Mouse (Mus musculus) natural killer cell, adult 2 months (primary cell): ENCODE results near the gene Cyp11a1.
A peak's percentile ranks its signal among the peaks of the same experiment; 100 is the strongest.

ENCODE experiments used
- DNase-seq, 2 experiments: peaks; one replicate each; pipeline ENCODE4 v3.0.0; 2022; ENCODE audit warnings: low spot score in 2 of 2

Gene Cyp11a1

DNA sequence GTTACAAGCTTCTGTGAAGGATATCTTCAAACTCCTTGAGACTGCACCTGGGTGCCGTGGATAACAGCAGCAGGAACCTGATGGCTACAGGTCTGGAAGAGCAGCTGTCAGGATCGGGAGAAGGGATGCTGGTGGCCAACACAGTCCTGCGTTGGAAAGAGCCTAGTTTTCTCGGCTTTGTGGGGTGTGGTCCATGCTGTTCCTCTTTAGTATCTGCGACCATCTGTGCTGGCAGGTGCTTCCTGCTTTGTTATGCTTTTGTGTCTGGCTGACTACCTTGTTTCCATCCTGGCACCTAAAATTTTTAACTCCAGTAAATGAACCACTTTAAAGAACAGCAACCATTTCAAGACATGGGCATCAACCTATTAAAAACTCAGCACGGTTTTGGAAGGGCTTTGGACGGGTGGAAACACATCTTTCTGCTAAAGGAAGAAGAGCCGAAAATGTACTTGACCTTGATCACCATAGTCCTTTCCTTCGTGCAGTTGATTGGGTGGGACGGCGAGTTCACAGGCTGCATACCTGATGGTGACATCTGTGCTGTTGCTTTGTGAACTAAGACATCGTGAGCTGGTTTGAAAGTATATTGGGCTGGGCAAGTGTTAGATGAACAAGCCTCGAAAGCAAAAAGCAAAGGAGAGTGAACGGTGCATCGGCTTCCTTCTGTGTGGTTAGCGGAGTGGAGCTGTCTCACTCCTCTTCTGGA is at the start of gene Cyp11a1:
Gene Cyp11a1, plus strand, starts transcription at position 659 of the 709 bp plus-strand sequence.
- DNase-seq = no peak

DNA sequence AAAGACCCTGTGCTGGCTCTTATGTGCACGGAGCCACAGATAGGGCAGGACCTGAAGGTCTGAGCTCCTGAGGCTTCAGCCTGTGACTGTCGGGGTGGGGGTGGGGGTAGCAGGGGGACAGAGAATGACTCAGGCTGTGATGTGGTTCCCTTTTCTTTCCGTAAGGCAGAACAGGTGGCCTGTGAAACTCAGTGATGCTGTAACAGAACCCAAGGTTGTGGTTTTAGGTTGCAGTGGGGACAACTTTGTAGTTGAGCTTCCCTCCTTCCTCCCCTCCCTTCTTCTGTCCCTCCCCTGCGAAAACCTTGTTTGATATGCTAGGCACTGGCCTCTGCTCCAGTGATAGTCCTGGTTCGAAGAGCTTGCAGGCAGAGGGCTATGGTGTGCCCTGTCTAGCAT is 49.4 kb upstream of the Cyp11a1 start:
- DNase-seq = peak in 1 of 2 experiments; percentile 64

DNA sequence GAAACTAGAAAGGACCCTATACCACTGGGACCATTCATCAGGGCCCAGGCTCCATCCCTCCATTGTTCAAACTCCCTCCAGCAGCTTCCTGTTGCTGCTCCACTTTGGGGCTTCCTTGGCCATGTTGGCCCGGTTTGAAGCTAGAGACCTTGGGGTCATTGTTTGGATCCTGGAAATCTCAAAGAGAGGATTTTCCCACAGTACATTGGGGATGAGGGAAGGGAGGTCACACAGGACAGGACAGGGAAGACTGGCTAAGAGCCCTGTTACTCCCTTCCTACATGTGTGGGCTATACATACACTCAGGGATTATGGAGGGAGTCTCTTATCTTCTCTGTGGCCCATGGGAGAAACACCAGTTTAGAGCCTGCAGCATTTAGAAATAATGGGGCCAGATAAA is 47.6 kb upstream of the Cyp11a1 start:
- no peak for DNase-seq

DNA sequence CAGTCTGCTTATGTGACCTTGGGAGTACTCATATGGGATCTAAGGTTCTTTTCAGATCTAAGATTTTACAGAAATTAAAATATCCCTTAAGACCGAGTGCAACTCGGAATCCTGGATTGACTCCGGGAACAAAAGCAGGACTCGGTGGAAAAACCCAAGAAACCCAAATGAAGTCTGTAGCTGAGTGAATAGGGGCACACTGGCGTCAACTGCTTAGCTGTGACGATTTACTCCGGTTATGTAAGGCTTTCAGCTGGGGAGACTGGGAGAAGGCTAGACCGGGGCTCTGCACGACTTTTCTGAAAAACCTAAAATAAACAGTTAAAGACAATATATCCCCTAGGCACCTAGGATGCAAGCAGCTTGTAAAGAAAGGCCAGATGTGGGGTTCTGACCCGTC is 46.8 kb upstream of the Cyp11a1 start:
- no peak for DNase-seq

DNA sequence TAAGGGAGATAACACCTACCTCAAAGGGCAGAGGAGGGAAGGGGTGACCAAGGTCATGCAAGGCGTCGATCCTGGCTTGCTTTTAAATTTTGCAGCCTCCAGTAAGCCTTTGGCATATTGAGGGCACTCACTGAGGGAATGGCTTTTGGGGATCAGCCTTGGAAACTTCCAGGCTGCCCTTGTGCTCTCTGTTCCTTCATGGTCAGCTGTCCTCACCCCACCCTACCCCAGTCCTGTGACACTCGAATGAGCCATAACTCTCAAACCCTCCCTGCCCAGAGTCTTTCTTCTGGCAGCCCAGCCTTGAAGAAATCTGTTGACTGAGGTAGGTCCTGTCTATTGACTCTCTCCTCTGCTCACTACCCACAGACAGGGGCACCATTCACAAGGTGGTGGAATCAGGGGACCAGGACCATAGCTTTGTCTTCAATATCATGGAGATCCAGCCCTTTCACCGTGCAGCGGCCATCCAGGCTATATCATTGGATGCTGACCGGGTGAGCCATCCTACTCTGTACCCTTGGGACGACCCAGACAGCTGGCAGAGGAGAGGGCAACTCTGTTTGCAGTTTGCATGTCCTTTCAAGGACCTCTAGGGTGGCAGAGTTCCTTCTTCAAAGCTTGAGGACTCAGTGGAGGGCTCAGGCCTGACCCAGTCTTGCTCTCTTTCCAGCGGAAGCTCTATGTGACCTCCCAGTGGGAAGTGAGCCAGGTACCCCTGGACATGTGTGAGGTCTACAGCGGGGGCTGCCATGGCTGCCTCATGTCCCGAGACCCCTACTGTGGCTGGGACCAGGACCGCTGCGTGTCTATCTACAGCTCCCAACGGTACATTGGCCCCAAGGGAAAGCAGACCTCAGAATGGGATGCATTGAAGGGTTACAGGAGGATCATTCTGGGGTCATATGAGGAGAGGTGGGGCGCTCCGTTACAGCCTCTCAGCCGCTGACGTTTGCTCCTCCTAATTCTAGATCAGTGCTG is 46.0 kb upstream of the Cyp11a1 start:
- no peak for DNase-seq

DNA sequence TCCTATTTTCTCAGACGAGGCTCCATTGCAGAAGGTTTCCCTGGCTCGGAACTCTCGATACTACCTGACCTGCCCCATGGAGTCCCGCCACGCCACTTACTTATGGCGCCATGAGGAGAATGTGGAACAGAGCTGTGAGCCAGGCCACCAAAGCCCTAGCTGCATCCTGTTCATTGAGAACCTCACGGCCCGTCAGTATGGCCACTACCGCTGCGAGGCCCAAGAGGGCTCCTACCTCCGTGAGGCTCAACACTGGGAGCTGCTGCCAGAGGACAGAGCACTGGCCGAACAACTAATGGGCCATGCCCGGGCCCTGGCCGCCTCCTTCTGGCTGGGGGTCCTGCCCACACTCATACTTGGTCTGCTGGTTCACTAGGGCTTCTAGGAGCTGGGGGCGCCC is 45.0 kb upstream of the Cyp11a1 start:
- DNase-seq = no peak

DNA sequence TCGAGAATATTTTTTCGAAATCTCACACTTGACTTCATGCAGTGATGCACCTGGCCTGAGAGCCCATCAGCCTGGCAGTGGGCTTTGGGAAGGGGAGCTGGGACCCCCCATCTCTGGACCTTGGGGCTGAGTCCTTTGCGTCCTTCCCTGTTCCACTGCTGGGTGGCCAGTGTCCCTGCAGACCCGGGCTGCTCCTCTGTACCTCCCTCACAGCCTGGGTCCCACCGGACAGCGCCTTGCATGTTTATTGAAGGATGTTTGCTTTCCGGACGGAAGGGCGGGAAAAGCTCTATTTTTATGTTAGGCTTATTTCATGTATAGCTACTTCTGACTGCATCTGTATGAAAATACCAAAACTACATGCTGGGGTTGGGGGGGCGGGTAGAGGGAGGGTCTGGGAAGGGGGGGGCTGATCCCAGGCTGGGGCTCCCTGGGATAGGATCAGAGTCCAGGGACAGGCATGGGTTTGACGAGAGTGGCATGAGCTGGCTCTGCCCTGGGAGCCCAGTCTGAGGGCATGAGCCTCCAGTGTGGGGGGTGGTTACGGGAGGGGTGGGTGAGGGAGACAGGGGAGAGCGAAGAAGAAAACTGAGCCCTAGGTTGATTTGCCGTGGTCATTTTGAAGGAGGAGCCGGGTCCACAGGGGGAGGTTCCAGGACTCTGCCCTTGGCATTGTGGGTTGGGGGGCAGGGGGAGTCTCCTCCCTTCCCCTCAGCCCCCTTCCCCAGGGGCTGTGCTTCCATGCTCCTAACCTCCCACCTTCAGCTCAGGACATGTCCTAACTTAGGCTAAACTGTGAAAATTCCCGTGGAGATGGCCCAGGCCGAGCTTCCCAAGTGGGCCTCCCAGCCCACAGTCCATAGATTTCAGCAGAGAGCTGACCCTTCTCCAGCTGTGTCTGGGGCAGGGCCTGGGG is 44.1 kb upstream of the Cyp11a1 start:
- no peak for DNase-seq

DNA sequence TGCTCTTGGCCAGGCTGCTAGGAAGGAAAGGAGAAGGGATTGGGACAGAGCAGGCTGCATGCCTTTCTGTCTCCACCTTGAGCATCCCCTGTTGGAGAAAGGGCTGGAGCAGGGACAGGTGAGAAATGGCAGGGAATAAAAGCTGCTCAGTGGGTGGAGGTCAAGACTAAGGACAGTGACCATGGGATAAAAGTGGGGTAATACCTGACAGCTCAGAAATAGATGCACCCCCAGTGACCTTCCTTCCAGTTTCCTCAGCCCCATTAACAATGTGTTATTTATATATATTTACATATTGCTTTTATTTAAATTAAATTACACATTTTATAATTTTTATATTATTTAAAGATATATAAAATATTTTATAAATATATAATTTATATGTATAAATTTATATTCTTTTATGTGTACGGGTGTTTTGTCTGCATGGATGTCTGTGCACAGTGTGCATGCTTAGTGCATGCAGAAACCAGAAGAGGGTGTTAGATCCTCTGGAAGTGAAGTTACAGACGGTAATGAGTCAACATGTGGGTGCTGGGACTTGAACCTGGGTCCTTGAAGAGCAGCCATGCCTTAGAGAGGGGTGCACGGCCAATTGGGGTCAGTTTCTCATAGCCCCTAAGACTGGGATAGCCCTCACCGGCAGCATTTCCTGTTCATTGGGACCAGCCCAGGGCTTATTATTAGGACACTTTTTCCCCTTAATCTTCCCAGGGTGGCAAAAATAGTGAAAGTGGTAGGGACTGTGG is 42.8 kb upstream of the Cyp11a1 start:
- DNase-seq = no peak

DNA sequence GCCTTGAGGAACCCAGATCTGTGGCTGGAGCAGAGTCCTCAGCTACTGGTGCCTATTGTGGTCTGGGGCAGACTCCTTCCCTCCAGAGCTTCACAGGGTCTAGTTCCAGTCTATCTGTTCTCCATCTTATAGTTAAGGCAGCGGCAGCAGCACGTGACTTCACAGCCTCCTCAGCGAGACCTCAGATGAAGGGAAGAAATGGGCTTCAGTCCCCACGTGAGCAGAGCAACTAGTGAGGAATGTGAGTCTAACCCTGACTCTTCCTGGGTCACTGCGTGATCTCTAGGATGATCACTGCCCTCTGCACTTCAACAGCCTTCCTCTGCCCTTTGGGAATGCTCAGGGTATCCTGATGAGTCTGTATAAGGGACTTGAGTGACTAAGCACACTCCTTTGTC is 42.2 kb upstream of the Cyp11a1 start:
- no peak for DNase-seq

DNA sequence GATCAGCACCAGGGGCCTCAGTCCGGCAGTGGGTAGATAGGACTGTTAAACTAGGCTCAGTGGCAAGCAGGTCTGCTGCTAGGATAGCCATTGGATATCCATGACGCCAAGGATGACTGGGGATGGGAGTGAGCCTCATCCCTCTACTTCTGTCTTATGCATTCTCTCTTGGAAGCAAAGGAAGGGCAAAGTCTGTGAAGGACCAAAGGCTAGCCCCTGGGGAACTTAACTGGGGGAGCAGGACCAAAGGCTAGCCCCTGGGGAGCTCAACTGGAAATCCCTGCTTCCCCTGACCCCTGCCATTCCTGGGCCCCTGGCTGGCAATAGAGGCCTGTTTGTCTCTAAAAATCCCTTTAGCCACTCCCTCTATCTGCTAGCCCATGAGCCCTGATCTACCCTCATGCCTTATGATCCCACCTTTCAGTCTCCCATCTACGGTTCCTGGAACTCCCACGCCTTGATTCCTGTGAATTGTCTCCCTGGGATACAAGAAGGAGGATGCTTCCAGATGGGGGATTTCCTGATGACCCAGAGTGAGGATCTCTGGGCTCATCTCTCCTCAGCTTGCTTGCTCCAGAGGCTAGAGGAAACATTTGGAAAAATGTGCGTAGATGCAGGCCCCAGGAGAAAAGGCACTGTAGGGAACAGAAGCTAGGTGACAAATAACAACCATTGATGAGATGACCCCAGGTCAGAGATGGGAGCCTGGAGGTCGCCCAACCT is 41.5 kb upstream of the Cyp11a1 start:
- no peak for DNase-seq

DNA sequence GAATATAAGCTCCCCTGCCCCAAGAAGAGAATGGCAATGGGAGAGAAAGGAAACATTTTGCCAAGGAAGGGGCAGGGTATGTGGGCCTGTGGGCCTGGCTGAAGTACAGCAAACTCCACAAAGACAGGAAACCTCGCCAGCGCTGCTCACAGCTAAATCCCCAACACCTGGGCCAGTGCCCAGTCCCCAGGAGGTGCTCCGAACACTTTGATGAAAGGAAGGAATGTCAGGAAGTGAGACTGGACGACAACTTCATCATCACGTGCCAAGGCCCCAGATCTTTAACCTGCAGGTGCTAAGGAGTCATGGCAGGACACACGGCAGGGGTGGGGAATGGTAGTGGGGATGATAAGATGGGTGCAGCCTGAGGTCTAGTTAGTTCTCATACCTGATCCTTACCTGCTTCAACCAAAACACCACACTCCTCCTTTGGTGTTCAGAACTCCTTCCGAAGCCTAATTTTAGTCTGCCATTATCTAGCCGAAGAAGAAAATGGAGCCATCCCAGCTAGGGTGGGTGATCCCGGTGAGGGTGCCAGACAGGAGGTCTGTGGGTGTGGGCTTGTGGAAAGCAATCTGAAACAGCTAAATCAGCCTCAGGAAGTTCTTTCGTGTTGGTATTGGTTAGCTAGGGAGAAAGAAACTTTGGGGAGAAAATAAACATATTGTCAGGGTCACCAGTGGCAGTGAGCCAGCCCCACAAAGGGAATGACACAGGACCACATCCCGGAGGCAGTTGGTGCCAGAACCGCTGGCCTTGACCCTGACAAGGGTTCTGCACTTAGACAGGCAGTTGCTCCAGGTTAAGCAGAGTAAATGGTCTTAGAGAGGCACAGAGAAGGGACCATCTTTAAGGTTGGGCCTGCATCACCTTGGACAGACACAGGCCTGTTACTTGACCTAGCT is 40.7 kb upstream of the Cyp11a1 start:
- DNase-seq = no peak

DNA sequence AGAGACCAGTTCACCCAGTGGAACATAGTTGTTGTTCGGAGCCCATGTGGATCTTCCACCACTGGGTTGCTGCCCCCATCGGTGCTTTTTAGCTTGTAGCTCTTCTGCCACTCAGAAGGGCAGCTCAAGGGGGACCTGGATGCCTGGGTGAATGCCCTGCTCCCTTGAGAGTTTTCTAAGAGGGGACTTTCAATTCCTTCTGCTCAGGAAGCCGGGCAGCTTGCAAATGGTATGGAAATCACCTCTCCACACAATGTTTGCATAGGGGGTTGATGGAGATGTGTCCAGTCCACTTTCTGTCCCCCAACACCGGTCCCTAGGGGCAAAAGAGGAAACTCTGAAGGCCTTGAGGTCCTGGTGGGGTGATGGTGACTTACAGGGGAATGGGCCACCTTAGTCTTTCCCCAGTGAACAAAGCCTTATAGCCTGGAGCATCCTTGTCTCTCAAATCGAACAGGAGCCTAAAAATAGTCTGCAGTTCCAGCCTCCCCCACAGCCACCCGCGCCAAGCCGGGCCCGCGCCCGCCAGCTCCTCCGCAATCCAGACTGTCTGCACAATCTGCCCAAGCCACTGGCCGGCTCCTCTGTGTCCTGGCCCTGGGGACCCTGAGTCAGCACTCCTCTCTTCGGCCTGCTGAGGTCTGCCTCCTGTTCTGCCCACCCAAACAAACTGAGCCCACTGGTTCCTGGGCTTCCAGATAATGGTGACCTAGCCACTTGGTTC is 38.8 kb upstream of the Cyp11a1 start:
- DNase-seq = no peak

DNA sequence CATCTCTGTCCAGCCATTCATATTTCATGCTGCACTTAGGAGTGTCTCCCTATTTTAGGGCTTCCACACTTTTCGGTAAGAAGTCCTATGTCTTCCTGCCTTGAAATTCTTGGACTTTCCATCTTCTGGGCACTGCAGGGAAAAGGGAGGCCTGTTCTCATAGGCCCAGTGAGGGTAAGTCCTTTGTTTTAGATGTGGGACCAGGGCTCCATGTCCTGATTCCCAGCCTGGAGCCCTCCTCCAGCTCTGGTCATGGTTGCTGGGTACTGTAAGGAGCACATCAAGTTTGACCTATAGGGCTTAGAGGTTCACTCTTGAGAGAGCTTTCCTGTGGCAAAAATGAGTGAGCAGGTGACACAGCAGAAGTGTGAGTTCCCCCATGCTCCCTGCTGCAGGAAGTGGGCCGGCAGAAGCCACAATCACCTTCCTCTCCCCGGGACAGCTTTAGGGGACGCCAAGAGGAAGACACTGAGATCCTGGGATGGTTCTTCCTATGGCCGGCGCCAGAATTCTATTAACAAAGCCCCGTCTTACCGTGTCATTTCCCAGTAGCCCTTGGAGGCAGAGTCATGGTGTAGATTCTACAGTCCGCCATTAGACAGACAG is 37.9 kb upstream of the Cyp11a1 start:
- peak in 1 of 2 experiments; percentile 19 for DNase-seq

DNA sequence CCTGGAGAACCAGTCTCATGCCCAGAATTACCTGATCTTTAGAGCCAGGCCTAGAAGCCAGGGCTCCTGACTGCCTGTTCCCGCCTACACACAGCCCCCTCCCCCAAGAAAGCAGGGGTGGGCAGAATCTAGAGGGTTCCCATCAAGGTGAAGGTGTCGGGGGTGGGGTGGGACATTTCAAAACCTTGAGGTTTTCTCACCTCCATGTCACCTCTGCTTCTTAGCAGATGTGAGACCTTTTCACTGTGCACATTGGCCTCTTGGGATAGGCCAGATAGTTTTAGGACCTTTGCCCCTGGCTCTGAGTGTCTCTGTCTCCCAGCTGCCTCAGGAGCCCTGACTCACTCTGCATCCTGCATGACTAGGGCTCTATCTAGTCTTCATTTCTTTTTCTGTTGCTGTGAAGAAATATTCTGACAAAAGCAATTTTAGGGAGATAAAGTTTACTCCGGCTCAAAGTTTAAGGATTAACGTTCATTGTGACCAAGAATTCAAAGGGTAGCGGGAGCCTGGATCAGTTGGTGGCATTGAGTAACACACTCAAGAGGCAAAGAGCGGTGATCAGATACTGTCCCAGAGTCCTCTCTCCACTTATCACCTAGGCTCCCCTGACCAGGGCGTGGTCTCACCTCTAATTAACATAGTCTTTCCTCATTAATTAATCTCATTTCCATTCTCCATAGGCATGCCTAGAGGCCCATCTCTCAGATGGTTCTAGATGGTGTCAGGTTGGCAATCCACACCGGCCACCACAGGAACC is 37.2 kb upstream of the Cyp11a1 start:
- peak in 1 of 2 experiments; percentile 28 for DNase-seq

DNA sequence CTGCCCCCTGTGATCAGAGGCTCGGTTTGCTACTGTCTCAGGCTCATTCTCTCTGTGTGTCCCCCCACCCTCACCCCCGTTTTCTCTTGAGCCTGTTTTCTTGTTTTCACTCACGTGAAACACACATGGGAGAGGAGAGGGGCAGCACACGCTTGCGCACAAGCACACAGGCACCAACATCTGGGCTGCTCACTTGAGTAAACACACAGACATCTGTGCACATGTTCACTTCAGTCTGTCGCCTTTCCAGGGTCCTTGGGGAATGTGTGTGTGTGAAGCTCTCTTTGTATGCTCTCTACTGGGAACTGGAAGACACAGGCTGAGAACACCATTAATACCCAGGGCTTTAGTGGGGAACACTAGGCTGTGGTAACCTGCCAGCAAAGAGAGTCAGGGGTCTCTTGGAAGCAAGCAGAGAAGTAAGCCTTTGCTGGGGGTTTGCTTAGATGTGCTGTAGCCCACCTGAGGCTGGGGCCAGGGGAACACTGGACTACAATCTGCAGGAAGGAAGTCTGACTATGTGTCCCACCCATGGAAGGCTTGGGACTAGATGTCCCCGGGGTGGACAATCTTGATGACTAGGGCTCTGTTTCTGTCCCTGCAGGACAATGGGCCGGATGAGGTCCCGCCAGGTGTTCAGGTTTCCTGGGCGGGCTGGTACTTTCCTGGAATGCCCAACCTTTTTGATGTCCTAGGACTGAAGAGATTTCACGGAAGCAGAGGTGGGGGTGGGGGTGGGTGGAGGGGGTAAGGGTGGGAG is 36.3 kb upstream of the Cyp11a1 start:
- no peak for DNase-seq

DNA sequence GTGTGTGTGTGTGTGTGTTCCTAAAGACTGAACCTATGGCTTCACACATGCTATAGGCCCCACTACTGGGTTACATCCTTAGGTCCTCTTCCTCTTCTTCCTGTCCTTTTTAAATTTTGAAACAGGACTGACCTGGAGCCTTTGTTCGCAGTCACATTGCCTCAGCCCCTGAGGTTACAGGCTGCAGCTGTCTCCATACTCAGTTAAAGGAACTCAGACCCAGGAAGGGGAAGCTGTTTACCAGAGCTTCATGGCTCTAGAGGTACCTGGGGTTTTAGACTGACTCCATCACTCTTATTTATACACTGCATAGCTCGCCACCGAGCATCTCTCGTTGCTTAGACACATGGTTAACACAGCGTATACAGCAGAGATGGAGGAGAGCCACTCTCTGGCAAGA is 34.8 kb upstream of the Cyp11a1 start:
- DNase-seq = no peak

DNA sequence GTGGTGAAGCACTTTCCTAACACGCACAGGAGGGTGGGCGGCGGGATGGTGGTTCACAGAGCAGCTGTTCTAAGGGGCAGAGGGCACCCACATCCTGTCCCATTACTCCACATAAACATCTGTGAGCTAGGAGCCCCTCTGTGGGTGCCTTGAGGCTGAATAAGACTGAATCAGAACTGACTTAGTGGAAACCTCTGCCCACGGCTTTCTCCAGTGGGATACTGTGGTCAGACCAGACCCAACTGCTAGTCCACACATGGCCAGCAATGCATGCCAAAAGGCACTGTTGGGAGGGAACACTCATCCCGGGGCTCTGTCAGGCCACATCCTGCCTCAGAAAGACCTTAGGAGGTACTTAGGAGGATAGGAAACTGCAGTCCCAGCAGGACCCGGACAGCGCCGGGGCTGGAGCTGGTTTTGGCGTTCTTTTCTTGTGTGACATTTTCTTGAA is 34.0 kb upstream of the Cyp11a1 start:
- DNase-seq = no peak
